Mouse (Mus musculus) spleen, adult 2 months (tissue): ENCODE data around the gene Ireb2.

Source experiments
- CTCF ChIP-seq: fragments of 200-500 bp; IDR thresholded peaks from 2 replicates; pipeline ENCODE4 v1.5.1; 2011; ENCODE audit warnings: mild to moderate bottlenecking, inconsistent platforms; ENCODE audit not compliant: insufficient read depth, insufficient read length, insufficient replicate concordance; ENCODE audit errors: extremely low read depth
- POLR2A ChIP-seq: fragments of 200-500 bp; IDR thresholded peaks from 2 replicates; pipeline ENCODE4 v1.6.1; 2011; ENCODE audit warnings: low read depth, low read length, inconsistent platforms

GRCm38 (mm10) chr9:54918781-54919180, 55.2 kb downstream of the Ireb2 start:
- no peak for TF ChIP-seq POLR2A
- TF ChIP-seq CTCF = no peak
